Mouse (Mus musculus) hindbrain, embryonic 10.5 days (tissue): ENCODE results near the gene Bahd1. TPM values are rescaled to one million over a fixed set of nuclear protein-coding genes. Genes with fewer than 3 reads are reported as not detected.

Source experiments
- DNase-seq: peaks from one replicate; pipeline ENCODE4 v3.0.0-alpha.2; 2017; ENCODE audit warnings: low spot score
- H3K27ac ChIP-seq: fragments of 300-500 bp; sonication (generic); 2 replicates; pipeline ENCODE4 v1.5.1; 2016; ENCODE audit warnings: mild to moderate bottlenecking, moderate library complexity
- H3K27me3 ChIP-seq: fragments of 300-500 bp; sonication (generic); 2 replicates; pipeline ENCODE4 v1.6.1; 2016; ENCODE audit warnings: mild to moderate bottlenecking; ENCODE audit not compliant: poor library complexity, insufficient read depth, severe bottlenecking
- H3K36me3 ChIP-seq: fragments of 300-500 bp; sonication (generic); 2 replicates; pipeline ENCODE4 v1.6.1; 2016; ENCODE audit warnings: mild to moderate bottlenecking, moderate library complexity
- H3K4me1 ChIP-seq: fragments of 300-500 bp; sonication (generic); replicated peaks from 2 replicates; pipeline ENCODE4 v1.6.1; 2016; ENCODE audit warnings: mild to moderate bottlenecking
- H3K4me3 ChIP-seq: fragments of 300-500 bp; sonication (generic); 2 replicates; pipeline ENCODE4 v1.5.1; 2016; ENCODE audit warnings: mild to moderate bottlenecking, moderate library complexity
- H3K9me3 ChIP-seq: fragments of 300-500 bp; sonication (generic); 2 replicates; pipeline ENCODE4 v1.6.1; 2016; ENCODE audit warnings: mild to moderate bottlenecking, moderate library complexity
- WGBS: fragments of 180-500 bp; shearing (Covaris S2); methylation state at CpG from one replicate; pipeline ENCODE4 v1.1.7; 2016; 5-methylcytosine and 5-hydroxymethylcytosine counted together
- polyA plus RNA-seq: library from polyadenylated mRNA; unstranded; fragments of >200 nt; fragmentation: Nextera tagmentation; extraction: Ambion mirVana; gene quantifications from 2 replicates; pipeline ENCODE4 v1.2.1, GENCODE M21; 2016

Bahd1 gene
- polyA plus RNA-seq, 1 experiment from 2014 or later = 4.4 TPM

GRCm38 (mm10) chr2:118920428-118920827 is 20.3 kb downstream of the Bahd1 start:
- Histone ChIP-seq H3K36me3 (peaks cover 82% of the 10 kb centered on the region), H3K4me3 (no peak overlapping the region), H3K4me1 (peaks cover 17% of the 10 kb centered on the region), H3K27me3 (no peaks in the 10 kb centered on the region), H3K27ac (no peak overlapping the region), H3K9me3 (no peaks in the 10 kb centered on the region)
- DNase-seq = no peak
- 74% methylated on average over 3 of the region's 3 CpGs for WGBS

- peak overlapping the region; percentile 93 for H3K27ac ChIP-seq
- DNase-seq = no peak
- H3K9me3 ChIP-seq = no peaks in the 10 kb centered on the region
- H3K27me3 ChIP-seq = peaks cover 4% of the 10 kb centered on the region; the same call in 1 of the 2 replicates
- H3K4me3 ChIP-seq = peak overlapping the region; percentile 82
- peaks cover 31% of the 10 kb centered on the region for H3K36me3 ChIP-seq
- peaks cover 48% of the 10 kb centered on the region for H3K4me1 ChIP-seq
- WGBS = 1% methylated on average over 6 of the region's 6 CpGs
Observed at GRCm38 (mm10) chr2:118925952-118926351, 25.8 kb downstream of the Bahd1 start.

- DNase-seq = peak; percentile 78
- H3K4me1 ChIP-seq = peaks cover 53% of the 10 kb centered on the region
- peaks cover 26% of the 10 kb centered on the region for H3K36me3 ChIP-seq
- H3K27me3 ChIP-seq = peaks cover 4% of the 10 kb centered on the region; the same call in 1 of the 2 replicates
- WGBS = under 1% methylated on average over 47 of the region's 47 CpGs
- peak within 1 kb of the TSS; percentile 82 for H3K4me3 ChIP-seq
- H3K9me3 ChIP-seq = no peaks in the 10 kb centered on the region
- H3K27ac ChIP-seq = peak within 1 kb of the TSS; percentile 93
Observed at GRCm38 (mm10) chr2:118926361-118926997, 26.3 kb downstream of the Bahd1 start, which contains the start of gene Chst14. Gene Chst14 (plus strand): TSS chr2:118926496.

GRCm38 (mm10) chr2:118926998-118927739 is 27.0 kb downstream of the Bahd1 start:
- WGBS = 34% methylated on average over 31 of the region's 31 CpGs
- peak overlapping the region; percentile 82 for H3K4me3 ChIP-seq
- H3K4me1 ChIP-seq = peaks cover 53% of the 10 kb centered on the region
- DNase-seq = no peak
- H3K9me3 ChIP-seq = no peaks in the 10 kb centered on the region
- H3K36me3 ChIP-seq = peaks cover 20% of the 10 kb centered on the region
- peak overlapping the region; percentile 93 for H3K27ac ChIP-seq
- H3K27me3 ChIP-seq = peaks cover 4% of the 10 kb centered on the region; the same call in 1 of the 2 replicates

- WGBS = 86% methylated on average over 7 of the region's 7 CpGs
- no peaks in the 10 kb centered on the region for H3K36me3 ChIP-seq
- H3K27ac ChIP-seq = no peak overlapping the region
- H3K27me3 ChIP-seq = no peaks in the 10 kb centered on the region; the same call in 1 of the 2 replicates
- DNase-seq = no peak
- H3K4me3 ChIP-seq = no peak overlapping the region
- no peaks in the 10 kb centered on the region for H3K9me3 ChIP-seq
- H3K4me1 ChIP-seq = peaks cover 3% of the 10 kb centered on the region; the same call in 1 of the 2 replicates
Observed at GRCm38 (mm10) chr2:118941341-118941740, 41.2 kb downstream of the Bahd1 start.

- Histone ChIP-seq H3K36me3 (no peaks in the 10 kb centered on the region), H3K27me3 (no peaks in the 10 kb centered on the region; the same call in none of the 2 replicates), H3K4me1 (peaks cover 3% of the 10 kb centered on the region; the same call in 1 of the 2 replicates), H3K9me3 (no peaks in the 10 kb centered on the region), H3K27ac (no peak overlapping the region), H3K4me3 (no peak overlapping the region)
- no peak for DNase-seq
- WGBS = 90% methylated on average over 6 of the region's 6 CpGs
Observed at GRCm38 (mm10) chr2:118943232-118943631, 43.1 kb downstream of the Bahd1 start.

- no peaks in the 10 kb centered on the region for H3K9me3 ChIP-seq
- no peaks in the 10 kb centered on the region for H3K36me3 ChIP-seq
- no peak for DNase-seq
- no peak overlapping the region for H3K4me3 ChIP-seq
- no peaks in the 10 kb centered on the region for H3K4me1 ChIP-seq
- no peak overlapping the region for H3K27ac ChIP-seq
- WGBS = 81% methylated on average over 4 of the region's 4 CpGs
- no peaks in the 10 kb centered on the region; the same call in 1 of the 2 replicates for H3K27me3 ChIP-seq
Observed at GRCm38 (mm10) chr2:118948818-118949217, 48.6 kb downstream of the Bahd1 start.

DNA sequence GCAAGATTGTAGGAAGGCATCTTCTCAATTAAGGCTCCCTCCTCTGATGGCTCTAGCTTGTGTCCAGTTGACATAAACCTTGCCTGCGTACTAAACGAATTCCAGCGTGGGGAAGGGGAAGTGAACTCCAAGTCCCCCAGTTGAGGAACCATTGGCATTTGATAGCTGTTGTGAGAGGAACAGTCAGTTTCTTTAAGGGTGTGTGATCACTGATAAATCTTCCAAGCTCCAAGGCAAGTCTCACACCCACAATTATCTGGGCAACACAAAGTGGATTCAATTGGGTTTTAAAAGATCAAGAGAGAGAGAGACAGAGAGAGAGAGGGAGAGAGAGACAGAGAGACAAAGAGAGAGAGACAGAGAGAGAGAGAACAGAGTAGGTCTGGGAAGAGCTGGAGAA is 49.5 kb downstream of the Bahd1 start:
- no peak for DNase-seq
- 83% methylated on average over 3 of the region's 3 CpGs for WGBS
- no peak overlapping the region for H3K27ac ChIP-seq
- no peaks in the 10 kb centered on the region for H3K9me3 ChIP-seq
- H3K4me3 ChIP-seq = no peak overlapping the region
- H3K36me3 ChIP-seq = no peaks in the 10 kb centered on the region
- no peaks in the 10 kb centered on the region; the same call in 1 of the 2 replicates for H3K27me3 ChIP-seq
- H3K4me1 ChIP-seq = no peaks in the 10 kb centered on the region

DNA sequence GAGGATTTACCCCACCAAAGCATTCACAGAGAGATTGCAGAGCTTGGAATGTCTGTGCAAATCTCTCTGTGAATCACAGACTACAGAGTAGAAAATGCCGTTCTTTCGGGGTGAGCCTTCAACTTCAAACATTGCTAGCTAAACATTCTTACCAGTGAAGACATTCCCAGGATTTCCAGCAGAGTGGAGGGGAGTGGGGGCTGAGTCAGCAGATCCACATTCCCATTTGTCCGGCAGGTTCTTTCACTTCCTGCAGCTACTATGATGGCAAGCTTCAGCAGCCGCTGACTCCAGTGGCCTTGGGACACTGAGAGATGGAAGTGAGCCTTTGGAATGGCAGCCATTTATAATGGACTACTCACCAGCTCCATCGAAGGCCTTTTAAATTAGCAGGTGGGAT is 56.3 kb downstream of the Bahd1 start:
- H3K4me3 ChIP-seq = no peak overlapping the region
- no peaks in the 10 kb centered on the region for H3K9me3 ChIP-seq
- no peaks in the 10 kb centered on the region for H3K27me3 ChIP-seq
- WGBS = 86% methylated on average over 5 of the region's 5 CpGs
- H3K36me3 ChIP-seq = no peaks in the 10 kb centered on the region
- H3K27ac ChIP-seq = no peak overlapping the region
- H3K4me1 ChIP-seq = peaks cover 2% of the 10 kb centered on the region
- no peak for DNase-seq

DNA sequence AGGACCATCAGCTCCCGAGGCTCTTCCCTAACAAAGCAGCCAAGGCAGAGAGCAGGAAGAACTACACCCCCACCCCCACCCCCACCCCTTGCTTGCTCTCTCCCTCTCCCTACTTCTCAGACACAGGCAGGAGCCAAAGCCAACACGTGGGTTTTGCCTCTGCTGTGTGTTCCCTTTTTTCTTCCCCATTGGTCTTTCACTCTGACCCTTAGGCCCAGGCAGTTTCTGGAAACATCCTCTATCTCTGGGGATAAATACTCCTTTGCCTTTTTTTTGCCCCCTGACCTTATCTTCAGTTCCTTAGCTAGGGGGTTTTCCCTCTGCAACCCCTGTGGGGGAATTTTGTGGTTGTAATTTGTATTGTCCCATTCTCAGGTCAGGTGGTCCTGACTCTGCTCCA is 59.5 kb downstream of the Bahd1 start:
- WGBS = 29% methylated on average over 2 of the region's 2 CpGs
- H3K27me3 ChIP-seq = no peaks in the 10 kb centered on the region
- H3K9me3 ChIP-seq = no peaks in the 10 kb centered on the region
- no peak overlapping the region for H3K27ac ChIP-seq
- no peaks in the 10 kb centered on the region for H3K36me3 ChIP-seq
- no peak for DNase-seq
- H3K4me3 ChIP-seq = no peak overlapping the region
- H3K4me1 ChIP-seq = peaks cover 11% of the 10 kb centered on the region

DNA sequence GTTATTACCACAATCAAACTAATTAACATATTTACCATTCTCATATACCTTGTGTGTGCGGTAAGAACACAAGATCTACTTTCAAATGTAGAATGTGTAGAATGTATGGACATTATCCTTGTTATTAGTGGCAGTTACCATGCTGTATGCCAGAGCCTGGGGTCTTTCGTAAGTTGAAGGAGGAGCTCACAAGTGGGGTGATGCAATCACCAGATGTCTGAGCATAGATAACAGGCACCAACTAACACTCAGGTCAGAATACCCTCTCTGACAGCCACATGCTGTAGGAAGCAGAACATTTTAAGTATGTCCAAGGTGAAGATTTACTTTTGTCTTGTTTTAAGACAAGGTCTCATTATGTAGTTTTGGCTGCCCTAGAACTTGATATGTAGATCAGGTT is 60.2 kb downstream of the Bahd1 start:
- WGBS = 94% methylated on average over 2 of the region's 2 CpGs

GRCm38 (mm10) chr2:118961546-118961945 is 61.4 kb downstream of the Bahd1 start:
- WGBS = 54% methylated on average over 2 of the region's 2 CpGs
- no peak for DNase-seq
- H3K4me3 ChIP-seq = no peak overlapping the region
- no peaks in the 10 kb centered on the region for H3K36me3 ChIP-seq
- no peak overlapping the region for H3K27ac ChIP-seq
- H3K9me3 ChIP-seq = no peaks in the 10 kb centered on the region
- H3K4me1 ChIP-seq = peaks cover 11% of the 10 kb centered on the region
- no peaks in the 10 kb centered on the region for H3K27me3 ChIP-seq

More for the DNA sequence above, 60.2 kb downstream of the Bahd1 start:
- Histone ChIP-seq H3K27ac (no peak overlapping the region), H3K36me3 (no peaks in the 10 kb centered on the region), H3K9me3 (no peaks in the 10 kb centered on the region), H3K27me3 (no peaks in the 10 kb centered on the region), H3K4me1 (peaks cover 11% of the 10 kb centered on the region), H3K4me3 (no peak overlapping the region)
- no peak for DNase-seq

DNA sequence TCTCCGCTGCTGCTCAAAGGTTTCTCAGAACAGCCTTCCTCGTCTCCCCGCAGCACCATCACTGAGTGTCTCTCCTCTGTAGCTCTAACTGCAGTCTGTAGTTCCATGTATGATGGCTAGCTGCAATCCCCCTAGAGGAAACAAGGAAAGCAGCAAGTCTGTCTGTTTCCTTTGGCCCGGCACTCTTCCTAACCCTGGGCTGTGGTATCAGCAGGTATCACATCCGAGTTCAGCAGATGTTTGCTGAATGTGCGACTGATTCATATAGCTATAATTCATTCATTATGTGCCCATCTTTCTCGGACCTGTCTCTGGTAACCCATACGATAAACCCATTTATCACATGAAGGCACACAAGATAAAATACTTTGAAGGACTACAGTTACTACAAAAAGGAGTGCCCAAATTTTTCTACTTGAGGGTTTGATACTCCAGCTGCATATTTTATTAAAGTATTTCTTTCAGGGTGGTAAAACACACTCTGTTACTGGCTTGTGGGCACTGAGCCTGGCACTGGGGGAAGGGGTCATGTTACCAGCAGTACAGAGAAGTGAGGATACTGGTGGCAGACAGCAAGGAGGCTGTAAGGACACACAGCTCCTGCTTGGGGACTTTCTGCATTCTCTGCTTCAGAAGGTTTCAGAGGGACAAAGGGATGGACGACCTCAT is 63.0 kb downstream of the Bahd1 start:
- no peaks in the 10 kb centered on the region for H3K27me3 ChIP-seq
- no peak for DNase-seq
- no peak overlapping the region for H3K27ac ChIP-seq
- no peak overlapping the region for H3K4me3 ChIP-seq
- H3K4me1 ChIP-seq = peaks cover 11% of the 10 kb centered on the region
- H3K9me3 ChIP-seq = no peaks in the 10 kb centered on the region
- H3K36me3 ChIP-seq = no peaks in the 10 kb centered on the region
- WGBS = 58% methylated on average over 9 of the region's 9 CpGs
